ENCODE assay signal across 8 mouse cellular contexts in genomic region chr3:130060396-130061029, GRCm38 (mm10). TPM values are rescaled to one million over a fixed set of nuclear protein-coding genes. Genes with fewer than 3 reads are reported as not detected.
DNase-seq lines count a peak whose midpoint lies in the region; ATAC-seq lines count a peak whose summit lies in the region.

No protein-coding gene starts in this region.

- H3K27me3 ChIP-seq in hindbrain, embryonic 15.5 days = no peaks in the 10 kb centered on the region
- H3K27me3 ChIP-seq in megakaryocyte, embryonic 14.5 days (replicated peaks) = peaks cover 20% of the 10 kb centered on the region

- peak; percentile 98 for ATAC-seq in hindbrain, embryonic 15.5 days (ENCODE audit: low FRiP score, low read depth)

- peak overlapping the region; percentile 81 for H3K4me2 ChIP-seq in hindbrain, embryonic 15.5 days

- peak; percentile 77 for DNase-seq in T-cell, adult 2 months (ENCODE audit: low spot score)
- peak; percentile 92 to 94 for DNase-seq in cerebellum, postnatal 14 days
- peak; percentile 77 to 84 for DNase-seq in frontal cortex, postnatal 36 days (ENCODE audit: low spot score in 2 of 2)
- peak; percentile 54 to 79 for DNase-seq in left cerebral cortex, adult 8-10 months (ENCODE audit: low spot score in 2 of 2)
- peak; percentile 93 for DNase-seq in right cerebral cortex, postnatal 10 days (ENCODE audit: low spot score in 2 of 2)
- peak; percentile 84 for DNase-seq in urinary bladder, postnatal 14 days (ENCODE audit: low spot score)

- peaks cover 38% of the 10 kb centered on the region for H3K4me1 ChIP-seq in hindbrain, embryonic 15.5 days (replicated peaks)
- H3K4me1 ChIP-seq in megakaryocyte, embryonic 14.5 days = peaks cover 51% of the 10 kb centered on the region

- peak overlapping the region; percentile 89 for H3K4me3 ChIP-seq in hindbrain, embryonic 15.5 days
- H3K4me3 ChIP-seq in megakaryocyte, embryonic 14.5 days (replicated peaks) = peak overlapping the region; percentile 96

- H3K9ac ChIP-seq in hindbrain, embryonic 15.5 days = peak overlapping the region; percentile 89

- WGBS in hindbrain, embryonic 15.5 days = under 1% methylated on average over 52 of the region's 92 CpGs

- H3K27ac ChIP-seq in hindbrain, embryonic 15.5 days (replicated peaks) = peak overlapping the region; percentile 95

- no peaks in the 10 kb centered on the region for H3K9me3 ChIP-seq in hindbrain, embryonic 15.5 days
- H3K9me3 ChIP-seq in megakaryocyte, embryonic 14.5 days = no peaks in the 10 kb centered on the region

- no peaks in the 10 kb centered on the region for H3K36me3 ChIP-seq in hindbrain, embryonic 15.5 days
- H3K36me3 ChIP-seq in megakaryocyte, embryonic 14.5 days (replicated peaks; ENCODE audit: low read length) = peaks cover 19% of the 10 kb centered on the region

RNA-seq across cellular contexts. Expression of gene Sec24b, which starts 0.8 kb away (rescaled TPM):
- 29.4 and 33.3 TPM in 2 replicates for polyA plus RNA-seq in hindbrain, embryonic 15.5 days (2015; fragmentation: Nextera tagmentation; extraction: Ambion mirVana)
- 10 to 100 TPM; 56.3 to 71.2 (median 60.3) TPM for total RNA-seq in left cerebral cortex, adult 8-10 months (2022)
- polyA plus RNA-seq in megakaryocyte, embryonic 14.5 days (2012; ENCODE audit: insufficient read depth, low replicate concordance) = 52.7 and 60.4 TPM in 2 replicates

Comparison
In these comparisons a context has a peak if more than half of its experiments do, and no peak if none do; other contexts are left out.
1. Peak in every context shown above with its lines: DNase-seq, ATAC-seq, H3K4me3 ChIP-seq and H3K27ac ChIP-seq.